ENCODE assay signal across 29 mouse cellular contexts in genomic region chr9:100531296-100531695, GRCm38 (mm10). TPM values are rescaled to one million over a fixed set of nuclear protein-coding genes. Genes with fewer than 3 reads are reported as not detected.
DNase-seq lines count a peak whose midpoint lies in the region; ATAC-seq and TF ChIP-seq lines count a peak whose summit lies in the region.
"Had no signal": no experiment of that assay in that cellular context is flagged by ENCODE, and none has a peak within 500 bp of the region (broad histone marks: within the 10 kb centered on the region; RNA-seq: fewer than 3 reads in every experiment).

No protein-coding gene starts in this region.

- DNase-seq in gastrocnemius, adult 2 months: no peak
- DNase-seq in gastrocnemius, postnatal 10 days: no peak
- DNase-seq in liver, adult 2 months (ENCODE audit: extremely low read depth, low read depth, low spot score): peak; percentile 54
- DNase-seq in liver, postnatal 0 days: no peak
- peak; percentile 71 for DNase-seq in Muller cell, postnatal 12 days (ENCODE audit: inconsistent ontology term)
- DNase-seq in skeletal muscle tissue, adult 2 months (ENCODE audit: low read depth, low spot score): peak; percentile 36
- no peak for DNase-seq in testis, postnatal 10 days (ENCODE audit: low spot score)
- no peak for DNase-seq in thymus, postnatal 14 days
- DNase-seq: adrenal gland, postnatal 10 days; adrenal gland, postnatal 36 days; cerebellum, adult 11 months; cerebellum, adult 8-10 months; cerebellum, postnatal 14 days; gastrocnemius, postnatal 36 days; heart, adult 2 months; heart, postnatal 10 days; heart, postnatal 36 days had no signal

- no peak overlapping the region for H3K9ac ChIP-seq in liver, adult 2 months (ENCODE audit: low read depth, low read length)
- no peak overlapping the region for H3K9ac ChIP-seq in liver, postnatal 0 days (replicated peaks)
- H3K9ac ChIP-seq: forebrain, embryonic 13.5 days; hindbrain, embryonic 13.5 days; intestine, embryonic 15.5 days had no signal

- 79% methylated on average over 1 of the region's 1 CpGs for WGBS in liver, adult 2 months
- WGBS in liver, postnatal 0 days (ENCODE audit: insufficient replicate concordance): 44% methylated on average over 1 of the region's 1 CpGs

- H3K27me3 ChIP-seq in liver, adult 2 months (ENCODE audit: control insufficient read depth, insufficient read depth, low read length): no peaks in the 10 kb centered on the region
- H3K27me3 ChIP-seq in liver, postnatal 0 days (ENCODE audit: insufficient read depth, low read length): no peaks in the 10 kb centered on the region
- H3K27me3 ChIP-seq: forebrain, embryonic 13.5 days; hindbrain, embryonic 13.5 days; intestine, embryonic 15.5 days; Patski had no signal

- TF ChIP-seq EP300 in liver, postnatal 0 days (IDR thresholded peaks at IDR 0.05; ENCODE audit: low read depth): no peak

- 0 out of 2 replicates have a peak, but pooled peaks cover 2% of the 10 kb centered on the region for H3K9me3 ChIP-seq in liver, postnatal 0 days (ENCODE audit: low read length)

- no peak overlapping the region for H3K4me3 ChIP-seq in gastrocnemius, adult 2 months
- no peak overlapping the region for H3K4me3 ChIP-seq in liver, adult 2 months (ENCODE audit: insufficient read depth, low read depth, low read length)
- no peak overlapping the region for H3K4me3 ChIP-seq in liver, postnatal 0 days (ENCODE audit: low read depth, low read length)
- H3K4me3 ChIP-seq: forebrain, embryonic 10.5 days; forebrain, embryonic 13.5 days; heart, adult 2 months; hindbrain, embryonic 10.5 days; hindbrain, embryonic 13.5 days; intestine, embryonic 15.5 days had no signal

- no peak for TF ChIP-seq CTCF in gastrocnemius, adult 2 months (IDR thresholded peaks at IDR 0.05)
- no peak for TF ChIP-seq CTCF in liver, adult 2 months (IDR thresholded peaks at IDR 0.05; ENCODE audit: low read depth, low read length)
- TF ChIP-seq CTCF in liver, postnatal 0 days (IDR thresholded peaks at IDR 0.05; ENCODE audit: low read depth): no peak

- peaks cover 35% of the 10 kb centered on the region for H3K79me2 ChIP-seq in liver, adult 2 months (ENCODE audit: control insufficient read depth, insufficient read depth, low read length)

- TF ChIP-seq POLR2A in liver, adult 2 months (IDR thresholded peaks at IDR 0.05; ENCODE audit: extremely low read depth, insufficient read depth, low read length): no peak

- no peak for ATAC-seq in liver, postnatal 0 days
- ATAC-seq: CD4-positive, CD25-positive, alpha-beta regulatory T cell, adult 4 months; forebrain, embryonic 13.5 days; forebrain, embryonic 16.5 days; hindbrain, embryonic 16.5 days; intestine, embryonic 15.5 days; Patski had no signal

- intact Hi-C loops in gastrocnemius, adult 2 months (cut with DNase I): no loop called here

- no peak overlapping the region for H3K4me2 ChIP-seq in liver, postnatal 0 days (ENCODE audit: low read depth, low read length)
- H3K4me2 ChIP-seq: forebrain, embryonic 13.5 days; heart, embryonic 11.5 days; hindbrain, embryonic 13.5 days; intestine, embryonic 15.5 days had no signal

- peaks cover 14% of the 10 kb centered on the region for H3K4me1 ChIP-seq in liver, adult 2 months (ENCODE audit: control insufficient read depth, insufficient read depth, low read length)
- no peaks in the 10 kb centered on the region for H3K4me1 ChIP-seq in liver, postnatal 0 days (ENCODE audit: insufficient read depth)
- H3K4me1 ChIP-seq: forebrain, embryonic 10.5 days; hindbrain, embryonic 10.5 days; hindbrain, embryonic 13.5 days; intestine, embryonic 15.5 days had no signal

- H3K27ac ChIP-seq in gastrocnemius, adult 2 months: 0 out of 2 replicates have a peak overlapping the region, but pooled peaks have one; percentile 5
- H3K27ac ChIP-seq in liver, adult 2 months (replicated peaks; ENCODE audit: insufficient read depth, low read depth, low read length): no peak overlapping the region
- H3K27ac ChIP-seq in liver, postnatal 0 days (ENCODE audit: low read depth): no peak overlapping the region
- H3K27ac ChIP-seq: forebrain, embryonic 10.5 days; forebrain, embryonic 13.5 days; heart, adult 2 months; hindbrain, embryonic 10.5 days; hindbrain, embryonic 13.5 days; intestine, embryonic 15.5 days had no signal

- no peaks in the 10 kb centered on the region for H3K36me3 ChIP-seq in liver, adult 2 months (ENCODE audit: control insufficient read depth, insufficient read depth, low read length)
- no peaks in the 10 kb centered on the region for H3K36me3 ChIP-seq in liver, postnatal 0 days (replicated peaks; ENCODE audit: insufficient read depth, low read length)
- H3K36me3 ChIP-seq: hindbrain, embryonic 13.5 days had no signal

RNA-seq across cellular contexts. Expression of gene Nck1, which starts 14.6 kb away (rescaled TPM):
- total RNA-seq in gastrocnemius, adult 2 months (2021): 10 to 100 TPM; 26.0 to 37.4 TPM
- 10 to 100 TPM; 35.9 to 39.7 TPM for total RNA-seq in gastrocnemius, postnatal 10 days (2021)
- total RNA-seq in liver, adult 2 months (2014; rRNA removed): 17.0 and 17.5 TPM in 2 replicates
- 2.2 and 2.6 TPM in 2 replicates for polyA plus RNA-seq in liver, adult 2 months (2012; rRNA removed)
- polyA plus RNA-seq in liver, postnatal 0 days (2015; fragmentation: Nextera tagmentation; extraction: Ambion mirVana): 26.3 and 31.8 TPM in 2 replicates

RNA-seq across cellular contexts. Expression of gene Slc35g2, which starts 39.6 kb away (rescaled TPM):
- total RNA-seq in gastrocnemius, adult 2 months (2021): 1 to 10 TPM in 1 of 2 experiments, under 1 TPM in 1; 0.51 to 1.3 TPM
- under 1 TPM; 0.68 to 0.70 TPM for total RNA-seq in gastrocnemius, postnatal 10 days (2021)
- 0.65 and 0.74 TPM in 2 replicates for total RNA-seq in liver, adult 2 months (2014; rRNA removed)
- 0.09 TPM in 1 of 2 replicates, not detected in the other for polyA plus RNA-seq in liver, adult 2 months (2012; rRNA removed)
- polyA plus RNA-seq in liver, postnatal 0 days (2015; fragmentation: Nextera tagmentation; extraction: Ambion mirVana): 1.4 and 1.6 TPM in 2 replicates
- total RNA-seq: MEL had no signal
- polyA plus RNA-seq: C2C12 had no signal

RNA-seq across cellular contexts. Expression of gene Il20rb, which starts 44.7 kb away (rescaled TPM):
- 1 to 10 TPM; 1.3 to 1.9 TPM for total RNA-seq in gastrocnemius, adult 2 months (2021)
- total RNA-seq in gastrocnemius, postnatal 10 days (2021): 1 to 10 TPM; 2.9 to 3.9 TPM
- 0.40 and 0.83 TPM in 2 replicates for total RNA-seq in liver, adult 2 months (2014; rRNA removed)
- polyA plus RNA-seq in liver, adult 2 months (2012; rRNA removed): 0.50 and 0.88 TPM in 2 replicates
- 0.48 and 0.88 TPM in 2 replicates for polyA plus RNA-seq in liver, postnatal 0 days (2015; fragmentation: Nextera tagmentation; extraction: Ambion mirVana)

Comparison
In these comparisons a context has a peak if more than half of its experiments do, and no peak if none do; other contexts are left out.
1. DNase-seq: peak in liver, adult 2 months (single experiment), Muller cell, postnatal 12 days (single experiment) and skeletal muscle tissue, adult 2 months (single experiment); none in gastrocnemius, adult 2 months (single experiment), gastrocnemius, postnatal 10 days (single experiment), liver, postnatal 0 days (single experiment), testis, postnatal 10 days (single experiment) and thymus, postnatal 14 days (single experiment).